In the genomic region with DNA sequence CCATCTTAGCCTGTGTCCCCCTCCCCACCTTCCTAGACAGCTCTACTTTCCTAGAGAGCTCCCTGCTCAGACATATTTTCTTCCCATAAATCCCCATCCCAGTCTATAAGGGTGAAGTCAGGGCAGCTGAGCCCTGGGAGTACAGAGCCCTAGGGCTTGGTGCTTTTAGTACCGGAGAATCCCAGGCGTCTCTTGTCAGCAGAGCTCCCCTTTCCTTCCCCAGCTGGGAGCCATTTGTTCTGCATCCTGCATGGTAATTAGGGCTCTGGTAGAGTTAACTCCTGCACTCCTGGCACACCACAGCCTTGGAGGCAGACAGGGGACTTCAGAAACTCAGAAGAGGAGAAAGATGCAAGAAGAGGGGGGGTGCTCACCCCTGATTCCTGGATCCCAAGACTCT, we compare ENCODE assay signal across 9 mouse cellular contexts. TPM values are rescaled to one million over a fixed set of nuclear protein-coding genes. Genes with fewer than 3 reads are reported as not detected.
DNase-seq lines count a peak whose midpoint lies in the region; ATAC-seq lines count a peak whose summit lies in the region.
"Had no signal": no experiment of that assay in that cellular context is flagged by ENCODE, and none has a peak within 500 bp of the region (broad histone marks: within the 10 kb centered on the region; RNA-seq: fewer than 3 reads in every experiment).

No protein-coding gene starts in this region.

- no peaks in the 10 kb centered on the region for H3K9me3 ChIP-seq in lung, embryonic 15.5 days
- H3K9me3 ChIP-seq in forebrain, embryonic 12.5 days = no peaks in the 10 kb centered on the region
- H3K9me3 ChIP-seq in hindbrain, embryonic 15.5 days = no peaks in the 10 kb centered on the region
- H3K9me3 ChIP-seq in neural tube, embryonic 15.5 days (replicated peaks) = no peaks in the 10 kb centered on the region

- no peak overlapping the region for H3K9ac ChIP-seq in lung, embryonic 15.5 days
- no peak overlapping the region for H3K9ac ChIP-seq in forebrain, embryonic 12.5 days
- no peak overlapping the region for H3K9ac ChIP-seq in hindbrain, embryonic 15.5 days
- no peak overlapping the region for H3K9ac ChIP-seq in neural tube, embryonic 15.5 days (replicated peaks)

- H3K27me3 ChIP-seq in lung, embryonic 15.5 days = no peaks in the 10 kb centered on the region
- H3K27me3 ChIP-seq in forebrain, embryonic 12.5 days = peaks cover 58% of the 10 kb centered on the region
- H3K27me3 ChIP-seq in hindbrain, embryonic 15.5 days = peaks cover 20% of the 10 kb centered on the region
- peaks cover 28% of the 10 kb centered on the region for H3K27me3 ChIP-seq in neural tube, embryonic 15.5 days (replicated peaks)

- DNase-seq in lung, postnatal 36 days = no peak
- no peak for DNase-seq in urinary bladder, postnatal 14 days (ENCODE audit: low spot score)
- no peak for DNase-seq in right cerebral cortex, postnatal 4 days
- DNase-seq: thymus, postnatal 25 days had no signal

- ATAC-seq in lung, embryonic 15.5 days (ENCODE audit: borderline replicate concordance, extremely low read depth, low FRiP score, low TSS enrichment) = no peak
- ATAC-seq in forebrain, embryonic 12.5 days (ENCODE audit: low FRiP score) = peak; percentile 43
- no peak for ATAC-seq in hindbrain, embryonic 15.5 days (ENCODE audit: low FRiP score, low read depth)
- no peak for ATAC-seq in neural tube, embryonic 15.5 days (ENCODE audit: low FRiP score)

- H3K4me1 ChIP-seq in lung, embryonic 15.5 days = peaks cover 71% of the 10 kb centered on the region
- H3K4me1 ChIP-seq in forebrain, embryonic 12.5 days = peaks cover 51% of the 10 kb centered on the region
- H3K4me1 ChIP-seq in hindbrain, embryonic 15.5 days (replicated peaks) = peaks cover 56% of the 10 kb centered on the region
- H3K4me1 ChIP-seq in neural tube, embryonic 15.5 days = peaks cover 61% of the 10 kb centered on the region

- no peak overlapping the region for H3K4me3 ChIP-seq in lung, embryonic 15.5 days
- no peak overlapping the region for H3K4me3 ChIP-seq in forebrain, embryonic 12.5 days (replicated peaks)
- no peak overlapping the region for H3K4me3 ChIP-seq in hindbrain, embryonic 15.5 days
- H3K4me3 ChIP-seq in neural tube, embryonic 15.5 days (replicated peaks) = no peak overlapping the region
- H3K4me3 ChIP-seq: myocyte had no signal

- WGBS in lung, embryonic 15.5 days = 2% methylated on average over 2 of the region's 2 CpGs
- 0% methylated on average over 2 of the region's 2 CpGs for WGBS in forebrain, embryonic 12.5 days
- WGBS in hindbrain, embryonic 15.5 days = 4% methylated on average over 2 of the region's 2 CpGs
- 0% methylated on average over 2 of the region's 2 CpGs for WGBS in neural tube, embryonic 15.5 days

- H3K36me3 ChIP-seq in lung, embryonic 15.5 days = no peaks in the 10 kb centered on the region
- no peaks in the 10 kb centered on the region for H3K36me3 ChIP-seq in forebrain, embryonic 12.5 days (replicated peaks)
- no peaks in the 10 kb centered on the region for H3K36me3 ChIP-seq in hindbrain, embryonic 15.5 days
- H3K36me3 ChIP-seq in neural tube, embryonic 15.5 days = no peaks in the 10 kb centered on the region

- H3K4me2 ChIP-seq in lung, embryonic 15.5 days = no peak overlapping the region
- H3K4me2 ChIP-seq in forebrain, embryonic 12.5 days = peak overlapping the region; percentile 27
- no peak overlapping the region for H3K4me2 ChIP-seq in hindbrain, embryonic 15.5 days
- no peak overlapping the region for H3K4me2 ChIP-seq in neural tube, embryonic 15.5 days

- H3K27ac ChIP-seq in lung, embryonic 15.5 days = peak overlapping the region; percentile 98
- peak overlapping the region; percentile 57 for H3K27ac ChIP-seq in forebrain, embryonic 12.5 days
- 0 out of 2 replicates have a peak overlapping the region, but pooled peaks have one; percentile 10 for H3K27ac ChIP-seq in hindbrain, embryonic 15.5 days (replicated peaks)
- H3K27ac ChIP-seq in neural tube, embryonic 15.5 days (replicated peaks) = peak overlapping the region; percentile 24; the same call in 1 of the 2 replicates

RNA-seq across cellular contexts. Expression of a gene that starts 2.7 kb away (rescaled TPM):
- 105 and 109 TPM in 2 replicates for polyA plus RNA-seq in lung, embryonic 15.5 days (2015; fragmentation: Nextera tagmentation; extraction: Ambion mirVana)
- 7.7 and 8.4 TPM in 2 replicates for polyA plus RNA-seq in forebrain, embryonic 12.5 days (2016; fragmentation: Nextera tagmentation; extraction: Ambion mirVana)
- polyA plus RNA-seq in hindbrain, embryonic 15.5 days (2015; fragmentation: Nextera tagmentation; extraction: Ambion mirVana) = 14.7 and 15.5 TPM in 2 replicates
- polyA plus RNA-seq in neural tube, embryonic 15.5 days (2015; fragmentation: Nextera tagmentation; extraction: Ambion mirVana) = 12.0 and 16.2 TPM in 2 replicates

RNA-seq across cellular contexts. Expression of a gene that starts 15.6 kb away (rescaled TPM):
- 0.69 and 0.72 TPM in 2 replicates for polyA plus RNA-seq in lung, embryonic 15.5 days (2015; fragmentation: Nextera tagmentation; extraction: Ambion mirVana)
- not detected in 2 replicates for polyA plus RNA-seq in forebrain, embryonic 12.5 days (2016; fragmentation: Nextera tagmentation; extraction: Ambion mirVana)
- polyA plus RNA-seq in hindbrain, embryonic 15.5 days (2015; fragmentation: Nextera tagmentation; extraction: Ambion mirVana) = 0.68 TPM in 1 of 2 replicates, not detected in the other
- polyA plus RNA-seq in neural tube, embryonic 15.5 days (2015; fragmentation: Nextera tagmentation; extraction: Ambion mirVana) = 26.1 TPM in 1 of 2 replicates, not detected in the other

RNA-seq across cellular contexts. Expression of a gene that starts 36.9 kb away (rescaled TPM):
- polyA plus RNA-seq in lung, embryonic 15.5 days (2015; fragmentation: Nextera tagmentation; extraction: Ambion mirVana) = 7.1 and 7.6 TPM in 2 replicates
- 2.0 and 2.1 TPM in 2 replicates for polyA plus RNA-seq in forebrain, embryonic 12.5 days (2016; fragmentation: Nextera tagmentation; extraction: Ambion mirVana)
- 2.4 and 2.6 TPM in 2 replicates for polyA plus RNA-seq in hindbrain, embryonic 15.5 days (2015; fragmentation: Nextera tagmentation; extraction: Ambion mirVana)
- 1.9 and 3.7 TPM in 2 replicates for polyA plus RNA-seq in neural tube, embryonic 15.5 days (2015; fragmentation: Nextera tagmentation; extraction: Ambion mirVana)

RNA-seq across cellular contexts. Expression of a gene that starts 37.2 kb away (rescaled TPM):
- polyA plus RNA-seq in lung, embryonic 15.5 days (2015; fragmentation: Nextera tagmentation; extraction: Ambion mirVana) = 54.0 and 56.2 TPM in 2 replicates
- polyA plus RNA-seq in forebrain, embryonic 12.5 days (2016; fragmentation: Nextera tagmentation; extraction: Ambion mirVana) = 53.6 and 56.4 TPM in 2 replicates
- polyA plus RNA-seq in hindbrain, embryonic 15.5 days (2015; fragmentation: Nextera tagmentation; extraction: Ambion mirVana) = 44.7 and 51.9 TPM in 2 replicates
- 42.6 and 44.1 TPM in 2 replicates for polyA plus RNA-seq in neural tube, embryonic 15.5 days (2015; fragmentation: Nextera tagmentation; extraction: Ambion mirVana)

RNA-seq across cellular contexts. Expression of a gene that starts 59.7 kb away (rescaled TPM):
- polyA plus RNA-seq in lung, embryonic 15.5 days (2015; fragmentation: Nextera tagmentation; extraction: Ambion mirVana) = 0.18 and 0.60 TPM in 2 replicates
- polyA plus RNA-seq in forebrain, embryonic 12.5 days (2016; fragmentation: Nextera tagmentation; extraction: Ambion mirVana) = 0.18 TPM in 1 of 2 replicates, not detected in the other
- polyA plus RNA-seq in hindbrain, embryonic 15.5 days (2015; fragmentation: Nextera tagmentation; extraction: Ambion mirVana) = not detected in 2 replicates
- not detected in 2 replicates for polyA plus RNA-seq in neural tube, embryonic 15.5 days (2015; fragmentation: Nextera tagmentation; extraction: Ambion mirVana)

Comparison
In these comparisons a context has a peak if more than half of its experiments do, and no peak if none do; other contexts are left out.
1. H3K27ac ChIP-seq: peak in every context shown above with its lines; median percentile 98 in lung, embryonic 15.5 days; 57 in forebrain, embryonic 12.5 days; 24 in neural tube, embryonic 15.5 days; 10 in hindbrain, embryonic 15.5 days.